Mouse (Mus musculus): ENCODE data around the gene Wfdc5. TPM values are rescaled to one million over a fixed set of nuclear protein-coding genes. Genes with fewer than 3 reads are reported as not detected.

Wfdc5 gene
- polyA plus RNA-seq, 1 experiment: 0.65 TPM

DNA sequence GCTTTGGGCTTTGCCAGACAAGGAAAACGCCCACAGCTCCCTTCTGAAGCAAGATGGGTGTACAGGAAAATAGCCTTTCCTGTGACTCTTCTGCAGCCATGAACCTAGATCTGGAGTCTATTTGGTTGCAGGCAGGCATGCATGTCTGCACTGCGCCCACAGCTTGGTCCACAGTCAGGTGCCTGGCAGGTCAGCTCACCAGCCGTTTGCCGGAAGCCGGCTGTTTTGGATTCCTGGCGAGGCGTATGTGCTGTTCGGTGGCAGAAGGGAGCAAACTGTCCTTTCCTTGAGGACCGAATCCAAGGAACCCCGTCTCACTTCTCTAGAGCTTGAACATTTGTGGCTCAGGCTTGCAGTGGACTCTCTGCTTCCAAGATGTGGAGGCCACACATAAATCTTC is 28.5 kb downstream of the Wfdc5 start:
- no peak overlapping the region for H3K27ac ChIP-seq (ENCODE audit: control insufficient read depth, insufficient read depth, low read length)
- H3K4me3 ChIP-seq (ENCODE audit: control insufficient read depth, insufficient read depth, low read length): no peak overlapping the region
- no peak for TF ChIP-seq CTCF (IDR thresholded peaks at IDR 0.05; ENCODE audit: borderline replicate concordance, control insufficient read depth, extremely low read depth, insufficient read depth, low read length, poor library complexity)
- no peak for TF ChIP-seq POLR2A (IDR thresholded peaks at IDR 0.05; ENCODE audit: control insufficient read depth, extremely low read depth, insufficient read depth, low read length, poor library complexity)
- peaks cover 57% of the 10 kb centered on the region for H3K36me3 ChIP-seq (ENCODE audit: control insufficient read depth, insufficient read depth, low read length)
- H3K4me1 ChIP-seq (replicated peaks; ENCODE audit: control insufficient read depth, insufficient read depth, low read length): no peaks in the 10 kb centered on the region
- DNase-seq: no peak
- WGBS: 97% methylated on average over 10 of the region's 10 CpGs
- no peaks in the 10 kb centered on the region for H3K27me3 ChIP-seq (ENCODE audit: control insufficient read depth, insufficient read depth, low read length)

DNA sequence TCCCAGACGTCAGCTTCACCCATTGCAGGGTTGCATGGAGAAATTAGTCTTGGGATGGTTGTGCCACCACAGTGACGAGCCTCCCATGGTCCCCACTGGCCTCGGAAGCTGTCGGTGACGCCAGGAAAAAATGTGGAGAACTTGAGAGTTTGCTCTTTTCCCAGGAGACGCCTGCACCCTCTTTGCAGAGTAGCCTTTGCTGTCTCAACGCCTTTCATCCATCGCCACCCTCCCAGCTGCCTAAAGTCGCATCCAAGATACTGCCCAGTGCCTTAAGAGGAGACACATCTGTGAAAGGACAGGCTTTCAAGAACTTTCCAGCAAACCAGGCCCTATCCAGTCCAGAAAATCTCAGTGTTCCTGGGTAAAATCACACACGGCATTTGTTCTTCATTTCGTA is 30.2 kb downstream of the Wfdc5 start:
- peaks cover 67% of the 10 kb centered on the region for H3K36me3 ChIP-seq (ENCODE audit: control insufficient read depth, insufficient read depth, low read length)

DNA sequence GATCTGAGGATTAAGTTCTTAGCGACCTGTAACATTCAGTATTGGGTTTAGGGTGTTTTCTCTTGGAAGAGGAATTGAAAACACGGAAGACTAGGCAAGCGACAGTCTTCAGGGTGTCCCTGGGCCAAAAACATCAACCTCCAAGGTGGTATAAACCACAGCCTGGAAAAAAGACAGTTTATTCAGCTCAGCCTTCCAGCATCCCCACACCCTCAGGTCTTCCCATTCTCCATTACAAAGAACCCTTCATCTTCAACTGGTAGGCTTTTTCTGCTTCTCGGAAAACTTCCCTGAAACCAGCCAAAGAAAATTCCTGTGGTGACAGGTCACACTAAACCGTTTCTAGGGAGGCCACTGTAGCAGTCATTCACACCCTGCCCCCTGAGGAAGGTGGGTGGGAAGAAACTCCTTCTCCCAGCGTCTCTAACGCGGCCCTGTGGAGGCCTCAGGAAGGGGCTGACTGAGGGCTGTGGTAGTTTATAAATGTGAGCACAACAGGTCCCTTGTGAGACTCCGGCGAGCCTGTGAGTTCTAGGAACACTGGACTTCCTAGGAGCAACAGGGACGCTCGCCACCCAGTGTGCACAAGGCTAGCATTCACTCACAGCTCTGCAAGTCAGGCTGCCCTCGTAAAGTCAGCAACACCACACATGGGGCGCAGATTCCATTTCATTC is 32.3 kb downstream of the Wfdc5 start:
- H3K36me3 ChIP-seq (ENCODE audit: control insufficient read depth, insufficient read depth, low read length): peaks cover 72% of the 10 kb centered on the region
- WGBS: 92% methylated on average over 14 of the region's 14 CpGs
- H3K27ac ChIP-seq (ENCODE audit: control insufficient read depth, insufficient read depth, low read length): no peak overlapping the region
- H3K4me3 ChIP-seq (ENCODE audit: control insufficient read depth, insufficient read depth, low read length): no peak overlapping the region
- H3K4me1 ChIP-seq (replicated peaks; ENCODE audit: control insufficient read depth, insufficient read depth, low read length): no peaks in the 10 kb centered on the region
- no peaks in the 10 kb centered on the region for H3K27me3 ChIP-seq (ENCODE audit: control insufficient read depth, insufficient read depth, low read length)
- TF ChIP-seq CTCF (IDR thresholded peaks at IDR 0.05; ENCODE audit: borderline replicate concordance, control insufficient read depth, extremely low read depth, insufficient read depth, low read length, poor library complexity) (no peak), POLR2A (IDR thresholded peaks at IDR 0.05; ENCODE audit: control insufficient read depth, extremely low read depth, insufficient read depth, low read length, poor library complexity) (no peak)
- no peak for DNase-seq

More for the DNA sequence above, 30.2 kb downstream of the Wfdc5 start:
- Histone ChIP-seq H3K27ac (ENCODE audit: control insufficient read depth, insufficient read depth, low read length) (no peak overlapping the region), H3K4me1 (replicated peaks; ENCODE audit: control insufficient read depth, insufficient read depth, low read length) (no peaks in the 10 kb centered on the region), H3K27me3 (ENCODE audit: control insufficient read depth, insufficient read depth, low read length) (no peaks in the 10 kb centered on the region), H3K4me3 (ENCODE audit: control insufficient read depth, insufficient read depth, low read length) (no peak overlapping the region)
- WGBS: 97% methylated on average over 11 of the region's 11 CpGs
- DNase-seq: no peak
- TF ChIP-seq CTCF (IDR thresholded peaks at IDR 0.05; ENCODE audit: borderline replicate concordance, control insufficient read depth, extremely low read depth, insufficient read depth, low read length, poor library complexity) (no peak), POLR2A (IDR thresholded peaks at IDR 0.05; ENCODE audit: control insufficient read depth, extremely low read depth, insufficient read depth, low read length, poor library complexity) (no peak)

DNA sequence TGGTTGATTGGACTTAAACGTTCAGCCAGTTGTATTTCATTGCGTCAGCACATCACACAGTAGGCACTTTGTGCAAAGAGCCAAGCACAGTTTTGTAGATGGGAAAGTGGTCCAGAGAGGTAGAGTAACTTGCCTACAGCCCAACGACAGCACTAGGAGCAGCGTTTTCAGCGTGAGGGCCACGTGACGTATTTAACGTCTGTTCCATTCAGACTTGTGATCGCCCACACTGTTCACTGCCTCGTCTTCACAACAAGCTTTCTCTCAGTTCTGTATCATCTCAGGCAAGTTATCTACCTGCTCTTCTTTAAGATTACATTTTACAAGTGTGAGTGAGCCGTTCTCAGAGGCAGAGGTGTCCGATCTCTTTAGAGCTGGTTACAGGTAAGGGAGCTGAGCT is 36.0 kb downstream of the Wfdc5 start:
- H3K4me1 ChIP-seq (replicated peaks; ENCODE audit: control insufficient read depth, insufficient read depth, low read length): no peaks in the 10 kb centered on the region

DNA sequence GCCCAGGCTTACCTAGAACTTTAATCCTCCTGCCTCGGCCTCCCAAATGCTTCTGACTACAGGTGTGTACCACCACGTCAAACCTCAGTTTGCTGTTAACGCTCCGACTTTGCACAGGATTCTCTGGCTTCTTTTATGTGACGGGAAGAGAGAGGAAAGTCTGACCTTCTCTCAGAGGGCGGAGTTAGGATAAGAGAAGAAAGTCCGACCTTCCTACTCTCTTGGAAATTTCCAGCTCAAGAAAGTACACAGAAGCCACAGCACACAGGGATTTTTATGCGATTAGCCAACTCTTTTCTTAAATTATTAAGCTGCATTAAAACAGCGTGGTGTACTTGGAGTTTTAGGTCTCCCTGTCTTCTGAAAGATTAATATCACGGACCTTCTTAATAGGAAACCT is 38.0 kb downstream of the Wfdc5 start:
- DNase-seq: no peak
- Histone ChIP-seq H3K27ac (ENCODE audit: control insufficient read depth, insufficient read depth, low read length) (no peak overlapping the region), H3K27me3 (ENCODE audit: control insufficient read depth, insufficient read depth, low read length) (no peaks in the 10 kb centered on the region), H3K4me1 (replicated peaks; ENCODE audit: control insufficient read depth, insufficient read depth, low read length) (no peaks in the 10 kb centered on the region), H3K4me3 (ENCODE audit: control insufficient read depth, insufficient read depth, low read length) (no peak overlapping the region), H3K36me3 (ENCODE audit: control insufficient read depth, insufficient read depth, low read length) (peaks cover 51% of the 10 kb centered on the region)
- TF ChIP-seq POLR2A (IDR thresholded peaks at IDR 0.05; ENCODE audit: control insufficient read depth, extremely low read depth, insufficient read depth, low read length, poor library complexity): no peak
- WGBS: 96% methylated on average over 10 of the region's 10 CpGs

More for the DNA sequence above, 36.0 kb downstream of the Wfdc5 start:
- Histone ChIP-seq H3K36me3 (ENCODE audit: control insufficient read depth, insufficient read depth, low read length) (peaks cover 55% of the 10 kb centered on the region), H3K4me3 (ENCODE audit: control insufficient read depth, insufficient read depth, low read length) (no peak overlapping the region), H3K27ac (ENCODE audit: control insufficient read depth, insufficient read depth, low read length) (no peak overlapping the region), H3K27me3 (ENCODE audit: control insufficient read depth, insufficient read depth, low read length) (no peaks in the 10 kb centered on the region)
- TF ChIP-seq CTCF (IDR thresholded peaks at IDR 0.05; ENCODE audit: borderline replicate concordance, control insufficient read depth, extremely low read depth, insufficient read depth, low read length, poor library complexity) (no peak), POLR2A (IDR thresholded peaks at IDR 0.05; ENCODE audit: control insufficient read depth, extremely low read depth, insufficient read depth, low read length, poor library complexity) (no peak)
- DNase-seq: no peak
- WGBS: 97% methylated on average over 12 of the region's 12 CpGs

DNA sequence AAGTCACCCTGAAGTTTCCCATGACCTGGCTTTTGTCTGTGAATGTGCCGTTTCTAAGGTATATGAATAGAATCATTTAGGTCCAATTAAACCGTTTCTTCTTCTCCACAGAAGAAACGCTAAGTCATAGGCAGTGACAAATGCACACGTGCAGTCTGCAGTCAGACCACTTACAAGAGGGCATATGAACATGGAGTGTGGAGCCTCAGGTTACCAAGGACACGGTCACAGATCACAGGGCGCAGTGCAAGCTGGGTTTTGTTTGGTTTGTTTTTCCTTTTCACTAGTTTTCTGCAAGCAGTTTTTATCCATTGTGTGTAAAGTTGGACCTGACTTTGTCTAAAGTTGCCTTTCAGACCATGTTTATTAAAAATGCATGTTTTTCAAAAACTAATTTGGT is 38.5 kb downstream of the Wfdc5 start:
- no peak overlapping the region for H3K27ac ChIP-seq (ENCODE audit: control insufficient read depth, insufficient read depth, low read length)
- H3K4me1 ChIP-seq (replicated peaks; ENCODE audit: control insufficient read depth, insufficient read depth, low read length): no peaks in the 10 kb centered on the region

DNA sequence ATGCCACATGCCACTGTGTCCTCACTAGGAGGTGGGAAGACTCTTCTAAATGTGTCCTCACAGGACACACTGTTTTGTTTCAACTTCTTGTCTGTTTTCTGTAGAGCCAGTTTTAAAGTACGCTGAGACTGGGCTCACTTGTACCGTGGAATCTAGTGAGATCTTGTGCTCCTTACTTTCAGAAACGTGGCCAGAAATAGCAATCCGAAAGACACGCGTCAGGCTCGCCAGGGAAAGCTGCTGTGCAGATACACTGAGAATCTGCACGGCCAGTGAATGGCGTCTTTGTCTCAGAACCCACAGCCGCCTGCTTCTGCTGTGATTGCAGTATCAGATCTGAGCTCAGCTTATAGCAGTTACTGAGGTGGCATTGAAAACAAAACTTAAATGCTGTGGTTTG is 40.5 kb downstream of the Wfdc5 start:
- Histone ChIP-seq H3K36me3 (ENCODE audit: control insufficient read depth, insufficient read depth, low read length) (peaks cover 50% of the 10 kb centered on the region), H3K4me3 (ENCODE audit: control insufficient read depth, insufficient read depth, low read length) (no peak overlapping the region), H3K27me3 (ENCODE audit: control insufficient read depth, insufficient read depth, low read length) (no peaks in the 10 kb centered on the region), H3K4me1 (replicated peaks; ENCODE audit: control insufficient read depth, insufficient read depth, low read length) (no peaks in the 10 kb centered on the region), H3K27ac (ENCODE audit: control insufficient read depth, insufficient read depth, low read length) (no peak overlapping the region)
- no peak for DNase-seq
- TF ChIP-seq POLR2A (IDR thresholded peaks at IDR 0.05; ENCODE audit: control insufficient read depth, extremely low read depth, insufficient read depth, low read length, poor library complexity) (no peak), CTCF (IDR thresholded peaks at IDR 0.05; ENCODE audit: borderline replicate concordance, control insufficient read depth, extremely low read depth, insufficient read depth, low read length, poor library complexity) (no peak)
- 97% methylated on average over 10 of the region's 10 CpGs for WGBS

More for the DNA sequence above, 38.5 kb downstream of the Wfdc5 start:
- 79% methylated on average over 6 of the region's 6 CpGs for WGBS
- TF ChIP-seq CTCF (IDR thresholded peaks at IDR 0.05; ENCODE audit: borderline replicate concordance, control insufficient read depth, extremely low read depth, insufficient read depth, low read length, poor library complexity) (no peak), POLR2A (IDR thresholded peaks at IDR 0.05; ENCODE audit: control insufficient read depth, extremely low read depth, insufficient read depth, low read length, poor library complexity) (no peak)
- Histone ChIP-seq H3K27me3 (ENCODE audit: control insufficient read depth, insufficient read depth, low read length) (no peaks in the 10 kb centered on the region), H3K4me3 (ENCODE audit: control insufficient read depth, insufficient read depth, low read length) (no peak overlapping the region), H3K36me3 (ENCODE audit: control insufficient read depth, insufficient read depth, low read length) (peaks cover 51% of the 10 kb centered on the region)
- no peak for DNase-seq

All from thymus, adult 2 months (tissue).